8 mouse cellular contexts compared by ENCODE assay signal in genomic region chr8:70672325-70673078, GRCm38 (mm10). TPM values are rescaled to one million over a fixed set of nuclear protein-coding genes. Genes with fewer than 3 reads are reported as not detected.
DNase-seq lines count a peak whose midpoint lies in the region; ATAC-seq and TF ChIP-seq lines count a peak whose summit lies in the region.

No protein-coding gene starts in this region.

- TF ChIP-seq CTCF in forebrain, postnatal 0 days (IDR thresholded peaks at IDR 0.05; ENCODE audit: low read depth) = no peak

- peak overlapping the region; percentile 83 for H3K9ac ChIP-seq in heart, embryonic 13.5 days
- peak overlapping the region; percentile 76 for H3K9ac ChIP-seq in ES-E14 (ENCODE audit: insufficient read depth, low read depth, low read length, poor library complexity, severe bottlenecking)
- peak overlapping the region; percentile 53 for H3K9ac ChIP-seq in forebrain, postnatal 0 days
- peak overlapping the region; percentile 68 for H3K9ac ChIP-seq in midbrain, embryonic 11.5 days (ENCODE audit: low read length)

- peaks cover 11% of the 10 kb centered on the region for H3K36me3 ChIP-seq in heart, embryonic 13.5 days
- peaks cover 9% of the 10 kb centered on the region; the same call in 1 of the 2 replicates for H3K36me3 ChIP-seq in ES-E14 (ENCODE audit: control insufficient read depth, insufficient read depth, low read length, poor library complexity, severe bottlenecking)
- peaks cover under 1% of the 10 kb centered on the region; the same call in 1 of the 2 replicates for H3K36me3 ChIP-seq in forebrain, postnatal 0 days (ENCODE audit: insufficient read depth)
- H3K36me3 ChIP-seq in midbrain, embryonic 11.5 days (ENCODE audit: control insufficient read depth, insufficient read depth, low read length) = no peaks in the 10 kb centered on the region; the same call in 1 of the 2 replicates

- no peaks in the 10 kb centered on the region for H3K27me3 ChIP-seq in heart, embryonic 13.5 days (replicated peaks)
- no peaks in the 10 kb centered on the region for H3K27me3 ChIP-seq in forebrain, postnatal 0 days (ENCODE audit: insufficient read depth, low read length)
- H3K27me3 ChIP-seq in midbrain, embryonic 11.5 days (ENCODE audit: control insufficient read depth, insufficient read depth, low read length) = no peaks in the 10 kb centered on the region

- ATAC-seq in heart, embryonic 13.5 days (ENCODE audit: extremely low read depth, insufficient number of reproducible peaks, low FRiP score, low TSS enrichment) = no peak
- ATAC-seq in forebrain, postnatal 0 days = no peak
- no peak for ATAC-seq in midbrain, embryonic 11.5 days (ENCODE audit: low FRiP score)
- ATAC-seq in granulocyte monocyte progenitor cell, adult 5-6 weeks (replicated peaks; ENCODE audit: poor library complexity, severe bottlenecking) = no peak

- H3K4me1 ChIP-seq in heart, embryonic 13.5 days = peaks cover 31% of the 10 kb centered on the region
- peaks cover 16 to 28% of the 10 kb centered on the region in 2 experiments for H3K4me1 ChIP-seq in ES-E14 (ENCODE audit: control insufficient read depth in 2 of 2, insufficient read depth in 2 of 2, low read length in 2 of 2, poor library complexity in 1 of 2)
- H3K4me1 ChIP-seq in forebrain, postnatal 0 days (ENCODE audit: insufficient read depth) = peaks cover 14% of the 10 kb centered on the region
- H3K4me1 ChIP-seq in midbrain, embryonic 11.5 days (ENCODE audit: control insufficient read depth, insufficient read depth, low read length) = peaks cover 5% of the 10 kb centered on the region

- H3K4me3 ChIP-seq in heart, embryonic 13.5 days = peak overlapping the region; percentile 74
- peak overlapping the region; percentile 54 to 67 for H3K4me3 ChIP-seq in ES-E14 (ENCODE audit: insufficient read depth in 1 of 2, low read depth in 1 of 2, low read length in 2 of 2, poor library complexity in 1 of 2, severe bottlenecking in 1 of 2)
- peak overlapping the region; percentile 31 for H3K4me3 ChIP-seq in forebrain, postnatal 0 days (ENCODE audit: low read depth, low read length)
- H3K4me3 ChIP-seq in midbrain, embryonic 11.5 days (ENCODE audit: low read depth, low read length) = peak overlapping the region; percentile 24; the same call in 1 of the 2 replicates

- WGBS in heart, embryonic 13.5 days = 34% methylated on average over 19 of the region's 19 CpGs
- WGBS in forebrain, postnatal 0 days = 35% methylated on average over 19 of the region's 19 CpGs
- 38% methylated on average over 19 of the region's 19 CpGs for WGBS in midbrain, embryonic 11.5 days

- peak overlapping the region; percentile 96 for H3K27ac ChIP-seq in heart, embryonic 13.5 days (replicated peaks)
- peak overlapping the region; percentile 64; the same call in 1 of the 2 replicates for H3K27ac ChIP-seq in ES-E14 (ENCODE audit: insufficient read depth, low read depth, low read length, poor library complexity, severe bottlenecking)
- H3K27ac ChIP-seq in forebrain, postnatal 0 days (ENCODE audit: low read depth, low read length) = peak overlapping the region; percentile 91
- peak overlapping the region; percentile 71 for H3K27ac ChIP-seq in midbrain, embryonic 11.5 days (ENCODE audit: low read depth, low read length)

- DNase-seq in heart, adult 8-10 months (ENCODE audit: low spot score) = no peak
- DNase-seq in ES-E14 (ENCODE audit: low read depth, low spot score) = no peak
- peak; percentile 22 for DNase-seq in forebrain, postnatal 0 days
- DNase-seq in midbrain, embryonic 11.5 days (ENCODE audit: low spot score, missing footprints) = peak; percentile 90
- DNase-seq in adrenal gland, adult 2 months = no peak
- no peak for DNase-seq in urinary bladder, postnatal 14 days (ENCODE audit: low spot score)

- in situ Hi-C loops in ES-E14 (cut with MboI; ENCODE audit: low sequenced_read_pairs in 2 of 2, unreplicated experiment in 2 of 2) = no loop called here

- no peaks in the 10 kb centered on the region for H3K9me3 ChIP-seq in heart, embryonic 13.5 days
- H3K9me3 ChIP-seq in ES-E14 (ENCODE audit: control insufficient read depth, insufficient read depth, low read depth, low read length) = no peaks in the 10 kb centered on the region
- no peaks in the 10 kb centered on the region for H3K9me3 ChIP-seq in forebrain, postnatal 0 days (ENCODE audit: low read length)
- no peaks in the 10 kb centered on the region; the same call in 1 of the 2 replicates for H3K9me3 ChIP-seq in midbrain, embryonic 11.5 days (ENCODE audit: control insufficient read depth, low read length)

- H3K4me2 ChIP-seq in heart, embryonic 13.5 days = peak overlapping the region; percentile 72
- peak overlapping the region; percentile 47 for H3K4me2 ChIP-seq in forebrain, postnatal 0 days (ENCODE audit: low read depth)
- peak overlapping the region; percentile 41 for H3K4me2 ChIP-seq in midbrain, embryonic 11.5 days

TF ChIP-seq in ES-E14, 5 proteins besides CTCF, POLR2A, EP300 and RAD21:
- TF ChIP-seq ZC3H11A (IDR thresholded peaks at IDR 0.05; ENCODE audit: borderline replicate concordance, low read depth, low read length) = 0 out of 2 replicates have a peak, but pooled peaks have one; percentile 24
- TF ChIP-seq HCFC1 (IDR thresholded peaks at IDR 0.05; ENCODE audit: borderline replicate concordance, insufficient read depth, low read length) = no peak

RNA-seq across cellular contexts. Expression of gene Lsm4, which starts 0.5 kb away (rescaled TPM):
- 269 and 297 TPM in 2 replicates for polyA plus RNA-seq in heart, embryonic 13.5 days (2015; fragmentation: Nextera tagmentation; extraction: Ambion mirVana)
- 10 to 100 TPM; 57.9 to 67.1 (median 63.4) TPM for total RNA-seq in heart, adult 8-10 months (2022)
- 171 and 204 TPM in 2 replicates for total RNA-seq in ES-E14 (2012; rRNA removed)
- 93.7 and 140 TPM in 2 replicates for total RNA-seq in forebrain, postnatal 0 days (2014; rRNA removed)
- polyA plus RNA-seq in forebrain, postnatal 0 days (2015; fragmentation: Nextera tagmentation; extraction: Ambion mirVana) = 177 and 231 TPM in 2 replicates
- 305 and 326 TPM in 2 replicates for polyA plus RNA-seq in midbrain, embryonic 11.5 days (2014; fragmentation: Nextera tagmentation; extraction: Ambion mirVana)
- total RNA-seq in adrenal gland, adult 2 months (2021) = 10 to 100 TPM; 65.2 to 88.5 TPM
- 81.3 and 112 TPM in 2 replicates for polyA plus RNA-seq in adrenal gland, adult 2 months (2012; rRNA removed)
- 187 and 226 TPM in 2 replicates for total RNA-seq in granulocyte monocyte progenitor cell, adult 5-6 weeks (2014; fragmentation: Nextera tagmentation)
- 247 and 312 TPM in 2 replicates for total RNA-seq in granulocyte monocyte progenitor cell, adult 5-6 weeks (2017)

RNA-seq across cellular contexts. Expression of gene Pgpep1, which starts 12.3 kb away (rescaled TPM):
- 33.7 and 37.3 TPM in 2 replicates for polyA plus RNA-seq in heart, embryonic 13.5 days (2015; fragmentation: Nextera tagmentation; extraction: Ambion mirVana)
- total RNA-seq in heart, adult 8-10 months (2022) = 10 to 100 TPM; 40.0 to 57.7 (median 44.4) TPM
- total RNA-seq in ES-E14 (2012; rRNA removed) = 15.5 and 21.4 TPM in 2 replicates
- 22.1 and 23.8 TPM in 2 replicates for total RNA-seq in forebrain, postnatal 0 days (2014; rRNA removed)
- 22.1 and 26.1 TPM in 2 replicates for polyA plus RNA-seq in forebrain, postnatal 0 days (2015; fragmentation: Nextera tagmentation; extraction: Ambion mirVana)
- 103 and 108 TPM in 2 replicates for polyA plus RNA-seq in midbrain, embryonic 11.5 days (2014; fragmentation: Nextera tagmentation; extraction: Ambion mirVana)
- total RNA-seq in adrenal gland, adult 2 months (2021) = 100 to 1,000 TPM; 115 to 127 TPM
- polyA plus RNA-seq in adrenal gland, adult 2 months (2012; rRNA removed) = 115 and 117 TPM in 2 replicates
- total RNA-seq in granulocyte monocyte progenitor cell, adult 5-6 weeks (2014; fragmentation: Nextera tagmentation) = 8.5 and 31.0 TPM in 2 replicates
- 6.5 and 6.9 TPM in 2 replicates for total RNA-seq in granulocyte monocyte progenitor cell, adult 5-6 weeks (2017)

RNA-seq across cellular contexts. Expression of gene Jund, which starts 26.2 kb away (rescaled TPM):
- 68.6 and 76.9 TPM in 2 replicates for polyA plus RNA-seq in heart, embryonic 13.5 days (2015; fragmentation: Nextera tagmentation; extraction: Ambion mirVana)
- total RNA-seq in heart, adult 8-10 months (2022) = 100 to 1,000 TPM in 3 of 4 experiments, 10 to 100 TPM in 1; 84.2 to 134 (median 114) TPM
- total RNA-seq in ES-E14 (2012; rRNA removed) = 60.1 TPM in 2 replicates
- total RNA-seq in forebrain, postnatal 0 days (2014; rRNA removed) = 333 and 392 TPM in 2 replicates
- polyA plus RNA-seq in forebrain, postnatal 0 days (2015; fragmentation: Nextera tagmentation; extraction: Ambion mirVana) = 108 and 114 TPM in 2 replicates
- 119 and 138 TPM in 2 replicates for polyA plus RNA-seq in midbrain, embryonic 11.5 days (2014; fragmentation: Nextera tagmentation; extraction: Ambion mirVana)
- total RNA-seq in adrenal gland, adult 2 months (2021) = 100 to 1,000 TPM; 214 to 246 TPM
- 1,009 and 1,256 TPM in 2 replicates for polyA plus RNA-seq in adrenal gland, adult 2 months (2012; rRNA removed)
- total RNA-seq in granulocyte monocyte progenitor cell, adult 5-6 weeks (2014; fragmentation: Nextera tagmentation) = 7.7 and 12.3 TPM in 2 replicates
- 24.6 and 27.0 TPM in 2 replicates for total RNA-seq in granulocyte monocyte progenitor cell, adult 5-6 weeks (2017)

RNA-seq across cellular contexts. Expression of gene Iqcn, which starts 30.8 kb away (rescaled TPM):
- polyA plus RNA-seq in heart, embryonic 13.5 days (2015; fragmentation: Nextera tagmentation; extraction: Ambion mirVana) = not detected in 2 replicates
- under 1 TPM in 1 of 4 experiments, not detected in 3; 0.06 TPM for total RNA-seq in heart, adult 8-10 months (2022)
- 0.09 and 0.16 TPM in 2 replicates for total RNA-seq in ES-E14 (2012; rRNA removed)
- total RNA-seq in forebrain, postnatal 0 days (2014; rRNA removed) = 0.33 TPM in 1 of 2 replicates, not detected in the other
- polyA plus RNA-seq in forebrain, postnatal 0 days (2015; fragmentation: Nextera tagmentation; extraction: Ambion mirVana) = 0.03 and 0.08 TPM in 2 replicates
- 0.04 TPM in 1 of 2 replicates, not detected in the other for polyA plus RNA-seq in midbrain, embryonic 11.5 days (2014; fragmentation: Nextera tagmentation; extraction: Ambion mirVana)
- total RNA-seq in adrenal gland, adult 2 months (2021) = under 1 TPM in 1 of 2 experiments, not detected in 1; 0.12 TPM
- 0.25 and 0.28 TPM in 2 replicates for polyA plus RNA-seq in adrenal gland, adult 2 months (2012; rRNA removed)
- total RNA-seq in granulocyte monocyte progenitor cell, adult 5-6 weeks (2014; fragmentation: Nextera tagmentation) = not detected in 2 replicates
- not detected in 2 replicates for total RNA-seq in granulocyte monocyte progenitor cell, adult 5-6 weeks (2017)

RNA-seq across cellular contexts. Expression of gene Gdf15, which starts 40.2 kb away (rescaled TPM):
- polyA plus RNA-seq in heart, embryonic 13.5 days (2015; fragmentation: Nextera tagmentation; extraction: Ambion mirVana) = 0.86 and 1.2 TPM in 2 replicates
- 1 to 10 TPM in 2 of 4 experiments, under 1 TPM in 2; 0.69 to 1.9 (median 1.2) TPM for total RNA-seq in heart, adult 8-10 months (2022)
- 7.0 and 18.8 TPM in 2 replicates for total RNA-seq in ES-E14 (2012; rRNA removed)
- total RNA-seq in forebrain, postnatal 0 days (2014; rRNA removed) = 0.90 TPM in 1 of 2 replicates, not detected in the other
- 0.18 and 0.26 TPM in 2 replicates for polyA plus RNA-seq in forebrain, postnatal 0 days (2015; fragmentation: Nextera tagmentation; extraction: Ambion mirVana)
- 0.10 and 0.11 TPM in 2 replicates for polyA plus RNA-seq in midbrain, embryonic 11.5 days (2014; fragmentation: Nextera tagmentation; extraction: Ambion mirVana)
- total RNA-seq in adrenal gland, adult 2 months (2021) = 10 to 100 TPM in 1 of 2 experiments, 1 to 10 TPM in 1; 1.3 to 44.6 TPM
- polyA plus RNA-seq in adrenal gland, adult 2 months (2012; rRNA removed) = 18.5 and 22.2 TPM in 2 replicates
- not detected in 2 replicates for total RNA-seq in granulocyte monocyte progenitor cell, adult 5-6 weeks (2014; fragmentation: Nextera tagmentation)
- 0.67 TPM in 1 of 2 replicates, not detected in the other for total RNA-seq in granulocyte monocyte progenitor cell, adult 5-6 weeks (2017)

Comparison
In these comparisons a context has a peak if more than half of its experiments do, and no peak if none do; other contexts are left out.
1. H3K4me3 ChIP-seq: peak in every context shown above with its lines; median percentile 74 in heart, embryonic 13.5 days; 60 in ES-E14; 31 in forebrain, postnatal 0 days; 24 in midbrain, embryonic 11.5 days.
2. DNase-seq: peak in forebrain, postnatal 0 days (single experiment) and midbrain, embryonic 11.5 days (single experiment); none in heart, adult 8-10 months (single experiment), ES-E14 (single experiment), adrenal gland, adult 2 months (single experiment) and urinary bladder, postnatal 14 days (single experiment).
3. Peak in every context shown above with its lines, with median percentiles within 50 percentile points of each other: H3K27ac ChIP-seq, H3K4me2 ChIP-seq and H3K9ac ChIP-seq.